Mouse (Mus musculus): ENCODE measurements at regions not wholly inside any gene's neighbourhood (a gene's known extent, or its start where the extent isn't known, plus 50 kb on each side); places are given as distances from the start of the nearest gene placed in this dataset.

DNA sequence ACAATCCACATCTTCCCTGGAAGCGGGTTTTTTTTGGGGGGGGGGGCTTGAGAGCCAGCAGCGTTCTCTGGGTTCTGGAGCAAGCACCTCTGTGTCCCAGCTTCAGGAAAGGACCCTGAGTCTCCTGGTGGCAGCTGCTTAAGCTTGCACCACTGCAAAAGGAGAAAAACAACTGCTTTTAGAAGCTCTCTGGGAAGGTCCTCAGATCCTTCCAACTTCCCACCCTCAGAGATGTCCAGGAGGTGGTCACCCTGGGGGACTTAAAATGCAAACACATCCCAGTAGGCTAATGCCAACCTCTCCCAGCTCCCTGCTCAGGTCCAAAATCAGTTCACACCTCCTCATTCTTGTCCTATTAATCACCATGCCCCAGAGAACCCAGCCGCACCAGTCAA is 153.7 kb downstream of the Cdc5l start:
- TF ChIP-seq POLR2A (IDR thresholded peaks at IDR 0.05; ENCODE audit: borderline replicate concordance, extremely low read depth, insufficient read depth, insufficient read length, poor library complexity, severe bottlenecking) (no peak), CTCF (IDR thresholded peaks at IDR 0.05; ENCODE audit: borderline replicate concordance, extremely low read depth, insufficient read depth, insufficient read length) (no peak)
